In the genomic region with DNA sequence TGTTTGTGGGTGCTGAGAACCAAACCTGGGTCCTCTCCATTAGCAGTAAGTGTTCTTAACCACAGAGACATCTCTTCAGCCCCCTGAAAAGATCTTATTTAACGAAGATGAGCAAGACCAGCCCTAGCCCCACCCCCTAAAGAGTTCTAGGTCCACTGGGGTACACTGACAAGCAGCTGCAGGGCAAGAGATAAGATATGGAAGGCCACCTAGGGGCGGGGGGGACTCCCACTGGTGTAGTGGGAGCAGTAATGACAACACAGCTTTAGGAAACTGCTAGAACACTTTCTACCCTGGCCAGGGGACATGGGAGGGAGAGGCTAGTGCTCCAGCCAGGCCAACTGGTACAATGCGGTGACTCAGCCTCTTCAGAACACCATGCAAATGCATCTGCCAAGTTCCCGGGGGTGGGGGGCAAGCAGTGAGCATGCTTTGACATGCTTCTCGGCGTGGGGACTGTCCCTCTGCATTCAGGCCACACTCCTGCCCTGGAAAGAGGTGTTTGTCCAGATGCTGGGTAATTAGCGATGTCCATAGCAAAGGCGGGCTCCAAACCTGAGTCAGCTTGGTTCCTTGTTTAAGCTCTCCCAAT, we compare ENCODE assay signal across 19 mouse cellular contexts. TPM values are rescaled to one million over a fixed set of nuclear protein-coding genes. Genes with fewer than 3 reads are reported as not detected.
DNase-seq lines count a peak whose midpoint lies in the region; ATAC-seq and TF ChIP-seq lines count a peak whose summit lies in the region.
"Had no signal": no experiment of that assay in that cellular context is flagged by ENCODE, and none has a peak within 500 bp of the region (broad histone marks: within the 10 kb centered on the region; RNA-seq: fewer than 3 reads in every experiment).

No protein-coding gene starts in this region.

- peak; percentile 87 for TF ChIP-seq EP300 in liver, embryonic 14.5 days (IDR thresholded peaks at IDR 0.05; ENCODE audit: low read depth)

- H3K4me2 ChIP-seq in heart, embryonic 11.5 days, result no peak overlapping the region
- peak overlapping the region; percentile 51 for H3K4me2 ChIP-seq in liver, embryonic 14.5 days (ENCODE audit: low read depth)
- H3K4me2 ChIP-seq: hindbrain, embryonic 13.5 days; neural tube, embryonic 13.5 days had no signal

- peak; percentile 82 for ATAC-seq in heart, embryonic 11.5 days (replicated peaks; ENCODE audit: insufficient number of reproducible peaks, low FRiP score, low TSS enrichment)
- ATAC-seq in common myeloid progenitor, adult 5-6 weeks (replicated peaks; ENCODE audit: low read depth, poor library complexity, severe bottlenecking), result 0 out of 2 replicates have a peak, but pooled peaks have one; percentile 22
- peak; percentile 91 for ATAC-seq in liver, embryonic 14.5 days (ENCODE audit: insufficient read depth)
- ATAC-seq: intestine, postnatal 0 days; midbrain, embryonic 16.5 days had no signal

- no peaks in the 10 kb centered on the region; the same call in 1 of the 2 replicates for H3K9me3 ChIP-seq in heart, embryonic 11.5 days (replicated peaks; ENCODE audit: control insufficient read depth, low read length)
- H3K9me3 ChIP-seq in liver, embryonic 14.5 days (ENCODE audit: control insufficient read depth, low read length), result no peaks in the 10 kb centered on the region
- H3K9me3 ChIP-seq: embryonic facial prominence, embryonic 10.5 days; hindbrain, embryonic 13.5 days; neural tube, embryonic 13.5 days had no signal

- no peak overlapping the region for H3K4me3 ChIP-seq in heart, embryonic 11.5 days (ENCODE audit: low read depth, low read length)
- H3K4me3 ChIP-seq in liver, embryonic 14.5 days (ENCODE audit: insufficient read depth in 1 of 2, low read depth in 2 of 2, low read length in 2 of 2), result no peak overlapping the region
- H3K4me3 ChIP-seq: embryonic facial prominence, embryonic 10.5 days; hindbrain, embryonic 13.5 days; neural tube, embryonic 13.5 days had no signal

- TF ChIP-seq CTCF in liver, embryonic 14.5 days (IDR thresholded peaks at IDR 0.05; ENCODE audit: low read depth), result no peak

- intact Hi-C loops in heart, postnatal 14 days (cut with DNase I), result no loop called here

- no peaks in the 10 kb centered on the region for H3K4me1 ChIP-seq in heart, embryonic 11.5 days (ENCODE audit: control insufficient read depth, insufficient read depth, low read length)
- peaks cover 19 to 29% of the 10 kb centered on the region in 2 experiments for H3K4me1 ChIP-seq in liver, embryonic 14.5 days (replicated peaks; ENCODE audit: control insufficient read depth in 2 of 2, insufficient read depth in 2 of 2, low read length in 1 of 2)
- H3K4me1 ChIP-seq: embryonic facial prominence, embryonic 10.5 days; hindbrain, embryonic 13.5 days; neural tube, embryonic 13.5 days had no signal

- no peaks in the 10 kb centered on the region for H3K27me3 ChIP-seq in heart, embryonic 11.5 days (ENCODE audit: control insufficient read depth, insufficient read depth, low read length)
- H3K27me3 ChIP-seq in liver, embryonic 14.5 days (ENCODE audit: control insufficient read depth, insufficient read depth, low read length), result no peaks in the 10 kb centered on the region
- H3K27me3 ChIP-seq: hindbrain, embryonic 13.5 days; neural tube, embryonic 13.5 days had no signal

- H3K36me3 ChIP-seq in heart, embryonic 11.5 days (ENCODE audit: control insufficient read depth, insufficient read depth, low read length), result no peaks in the 10 kb centered on the region
- H3K36me3 ChIP-seq in liver, embryonic 14.5 days (replicated peaks; ENCODE audit: control insufficient read depth, insufficient read depth, low read depth), result no peaks in the 10 kb centered on the region
- H3K36me3 ChIP-seq: embryonic facial prominence, embryonic 10.5 days; hindbrain, embryonic 13.5 days; neural tube, embryonic 13.5 days had no signal

- WGBS in heart, embryonic 11.5 days (ENCODE audit: insufficient replicate concordance), result 74% methylated on average over 8 of the region's 8 CpGs
- 53% methylated on average over 8 of the region's 8 CpGs for WGBS in liver, embryonic 14.5 days (ENCODE audit: insufficient replicate concordance)

- H3K27ac ChIP-seq in heart, embryonic 11.5 days (ENCODE audit: low read depth, low read length), result peak overlapping the region; percentile 46
- H3K27ac ChIP-seq in liver, embryonic 14.5 days, result no peak overlapping the region; the same call in 1 of the 2 replicates
- H3K27ac ChIP-seq: embryonic facial prominence, embryonic 10.5 days; hindbrain, embryonic 13.5 days; neural tube, embryonic 13.5 days had no signal

- no peak overlapping the region for H3K9ac ChIP-seq in heart, embryonic 11.5 days (ENCODE audit: low read depth, low read length)
- H3K9ac ChIP-seq in liver, embryonic 14.5 days (replicated peaks), result peak overlapping the region; percentile 6; the same call in 1 of the 2 replicates
- H3K9ac ChIP-seq: hindbrain, embryonic 13.5 days; neural tube, embryonic 13.5 days had no signal

- DNase-seq in heart, postnatal 14 days, result no peak
- peak; percentile 36 for DNase-seq in MEL-GATA-1-ER (ENCODE audit: extremely low read depth, low read depth)
- DNase-seq in liver, embryonic 14.5 days (ENCODE audit: low read depth in 3 of 3, low spot score in 3 of 3), result peak in 1 of 3 experiments; percentile 58
- no peak for DNase-seq in ovary, postnatal 10 days (ENCODE audit: low spot score)
- no peak for DNase-seq in left cerebral cortex, adult 18-20 months (ENCODE audit: low spot score in 2 of 2)
- DNase-seq in adrenal gland, postnatal 25 days, result no peak
- DNase-seq: B cell, adult 2 months; cerebellum, adult 9-11 months; lung, postnatal 4 days; retina, postnatal 1 day; spleen, adult 18-20 months had no signal

RNA-seq across cellular contexts. Expression of a gene that starts 9.0 kb away (rescaled TPM):
- polyA plus RNA-seq in heart, embryonic 11.5 days (2014; fragmentation: Nextera tagmentation; extraction: Ambion mirVana), result 0.15 and 0.19 TPM in 2 replicates
- total RNA-seq in heart, postnatal 14 days (2021), result 10 to 100 TPM; 12.8 to 17.8 TPM
- total RNA-seq in common myeloid progenitor, adult 5-6 weeks (2017), result not detected in 2 replicates
- not detected in 2 replicates for polyA plus RNA-seq in liver, embryonic 14.5 days (2012; rRNA removed)
- not detected in 2 replicates for polyA plus RNA-seq in liver, embryonic 14.5 days (2014; fragmentation: Nextera tagmentation; extraction: Ambion mirVana)
- 1 to 10 TPM; 1.8 to 2.6 TPM for total RNA-seq in left cerebral cortex, adult 18-20 months (2021)
- 4.3 and 4.6 TPM in 2 replicates for total RNA-seq in adrenal gland, postnatal 25 days (2021)
- total RNA-seq: ES-E14 had no signal

RNA-seq across cellular contexts. Expression of a gene that starts 47.4 kb away (rescaled TPM):
- 25.6 and 31.9 TPM in 2 replicates for polyA plus RNA-seq in heart, embryonic 11.5 days (2014; fragmentation: Nextera tagmentation; extraction: Ambion mirVana)
- 10 to 100 TPM; 43.4 to 51.9 TPM for total RNA-seq in heart, postnatal 14 days (2021)
- 41.4 and 47.0 TPM in 2 replicates for total RNA-seq in common myeloid progenitor, adult 5-6 weeks (2017)
- 13.2 and 14.2 TPM in 2 replicates for polyA plus RNA-seq in liver, embryonic 14.5 days (2012; rRNA removed)
- polyA plus RNA-seq in liver, embryonic 14.5 days (2014; fragmentation: Nextera tagmentation; extraction: Ambion mirVana), result 11.2 and 12.9 TPM in 2 replicates
- 10 to 100 TPM; 13.3 to 15.0 TPM for total RNA-seq in left cerebral cortex, adult 18-20 months (2021)
- 37.6 and 51.6 TPM in 2 replicates for total RNA-seq in adrenal gland, postnatal 25 days (2021)

RNA-seq across cellular contexts. Expression of a gene that starts 47.8 kb away (rescaled TPM):
- polyA plus RNA-seq in heart, embryonic 11.5 days (2014; fragmentation: Nextera tagmentation; extraction: Ambion mirVana), result 94.3 and 99.3 TPM in 2 replicates
- 10 to 100 TPM; 74.5 to 86.9 TPM for total RNA-seq in heart, postnatal 14 days (2021)
- total RNA-seq in common myeloid progenitor, adult 5-6 weeks (2017), result 40.1 and 54.3 TPM in 2 replicates
- 10.8 and 29.5 TPM in 2 replicates for polyA plus RNA-seq in liver, embryonic 14.5 days (2012; rRNA removed)
- 87.1 and 87.7 TPM in 2 replicates for polyA plus RNA-seq in liver, embryonic 14.5 days (2014; fragmentation: Nextera tagmentation; extraction: Ambion mirVana)
- total RNA-seq in left cerebral cortex, adult 18-20 months (2021), result 10 to 100 TPM; 40.2 to 45.3 TPM
- total RNA-seq in adrenal gland, postnatal 25 days (2021), result 54.5 and 69.4 TPM in 2 replicates

Comparison
In these comparisons a context has a peak if more than half of its experiments do, and no peak if none do; other contexts are left out.
1. ATAC-seq: peak in every context shown above with its lines; median percentile 91 in liver, embryonic 14.5 days; 82 in heart, embryonic 11.5 days; 22 in common myeloid progenitor, adult 5-6 weeks.